Comparison of ENCODE assay signal across 10 mouse cellular contexts in genomic region chr12:76493462-76493861, GRCm38 (mm10). TPM values are rescaled to one million over a fixed set of nuclear protein-coding genes. Genes with fewer than 3 reads are reported as not detected.
DNase-seq lines count a peak whose midpoint lies in the region; ATAC-seq and TF ChIP-seq lines count a peak whose summit lies in the region.
"Had no signal": no experiment of that assay in that cellular context is flagged by ENCODE, and none has a peak within 500 bp of the region (broad histone marks: within the 10 kb centered on the region; RNA-seq: fewer than 3 reads in every experiment).

No protein-coding gene starts in this region.

- H3K9me3 ChIP-seq in lung, embryonic 14.5 days (ENCODE audit: low read depth, low read length) = no peaks in the 10 kb centered on the region
- H3K9me3 ChIP-seq in stomach, embryonic 16.5 days (replicated peaks; ENCODE audit: control insufficient read depth, low read length) = no peaks in the 10 kb centered on the region
- H3K9me3 ChIP-seq in forebrain, embryonic 11.5 days (ENCODE audit: control insufficient read depth, low read length) = no peaks in the 10 kb centered on the region

- H3K4me2 ChIP-seq in lung, embryonic 14.5 days = no peak overlapping the region
- no peak overlapping the region for H3K4me2 ChIP-seq in stomach, embryonic 16.5 days (ENCODE audit: low read depth, low read length)
- H3K4me2 ChIP-seq in forebrain, embryonic 11.5 days (ENCODE audit: low read depth, low read length, severe bottlenecking) = no peak overlapping the region
- H3K4me2 ChIP-seq: midbrain, embryonic 11.5 days had no signal

- WGBS in lung, embryonic 14.5 days = 33% methylated on average over 5 of the region's 5 CpGs
- 19% methylated on average over 5 of the region's 5 CpGs for WGBS in lung, adult 2 months
- WGBS in stomach, embryonic 16.5 days = 28% methylated on average over 5 of the region's 5 CpGs
- 68% methylated on average over 5 of the region's 5 CpGs for WGBS in forebrain, embryonic 11.5 days

- no peak for TF ChIP-seq POLR2A in lung, adult 2 months (IDR thresholded peaks at IDR 0.05; ENCODE audit: borderline replicate concordance, extremely low read depth, low read depth, low read length)

- no peaks in the 10 kb centered on the region for H3K4me1 ChIP-seq in lung, embryonic 14.5 days (ENCODE audit: insufficient read depth)
- no peaks in the 10 kb centered on the region for H3K4me1 ChIP-seq in lung, adult 2 months (ENCODE audit: control insufficient read depth, insufficient read depth, low read length)
- no peaks in the 10 kb centered on the region for H3K4me1 ChIP-seq in stomach, embryonic 16.5 days (ENCODE audit: control insufficient read depth, insufficient read depth, low read length)
- no peaks in the 10 kb centered on the region; the same call in 1 of the 2 replicates for H3K4me1 ChIP-seq in forebrain, embryonic 11.5 days (replicated peaks; ENCODE audit: control insufficient read depth, insufficient read depth, low read length)

- H3K9ac ChIP-seq in lung, embryonic 14.5 days = no peak overlapping the region
- no peak overlapping the region for H3K9ac ChIP-seq in stomach, embryonic 16.5 days (ENCODE audit: low read length)
- no peak overlapping the region for H3K9ac ChIP-seq in forebrain, embryonic 11.5 days (ENCODE audit: low read length)

- ATAC-seq in lung, embryonic 14.5 days (ENCODE audit: insufficient read depth) = no peak
- peak; percentile 78; the same call in 1 of the 2 replicates for ATAC-seq in stomach, embryonic 16.5 days (ENCODE audit: insufficient read depth, low FRiP score)
- no peak for ATAC-seq in forebrain, embryonic 11.5 days (replicated peaks; ENCODE audit: low FRiP score)

- peak; percentile 32 for DNase-seq in adrenal gland, postnatal 14 days
- no peak for DNase-seq in adrenal gland, adult 18-20 months (ENCODE audit: low spot score in 2 of 2)
- DNase-seq in lung, embryonic 14.5 days = peak; percentile 56
- DNase-seq in lung, adult 2 months = no peak
- DNase-seq in heart, postnatal 25 days (ENCODE audit: low spot score) = peak; percentile 69
- no peak for DNase-seq in forebrain, embryonic 11.5 days (ENCODE audit: low spot score)
- DNase-seq in spleen, postnatal 36 days (ENCODE audit: low spot score in 2 of 2) = no peak
- DNase-seq: B cell, adult 2 months had no signal

- no peak overlapping the region for H3K4me3 ChIP-seq in lung, embryonic 14.5 days (ENCODE audit: low read depth, low read length)
- H3K4me3 ChIP-seq in lung, adult 2 months (replicated peaks; ENCODE audit: extremely low read depth, low read depth, low read length) = no peak overlapping the region
- H3K4me3 ChIP-seq in stomach, embryonic 16.5 days (replicated peaks; ENCODE audit: low read length) = no peak overlapping the region
- no peak overlapping the region for H3K4me3 ChIP-seq in forebrain, embryonic 11.5 days (ENCODE audit: low read depth, low read length)

- H3K27me3 ChIP-seq in lung, embryonic 14.5 days (ENCODE audit: insufficient read depth, low read length) = no peaks in the 10 kb centered on the region
- H3K27me3 ChIP-seq in stomach, embryonic 16.5 days (ENCODE audit: control insufficient read depth, insufficient read depth, low read length) = no peaks in the 10 kb centered on the region
- no peaks in the 10 kb centered on the region for H3K27me3 ChIP-seq in forebrain, embryonic 11.5 days (ENCODE audit: control insufficient read depth, insufficient read depth, low read length)

- TF ChIP-seq CTCF in lung, embryonic 14.5 days (IDR thresholded peaks at IDR 0.05; ENCODE audit: low read depth) = no peak
- no peak for TF ChIP-seq CTCF in lung, adult 2 months (IDR thresholded peaks at IDR 0.05; ENCODE audit: insufficient read depth, low read length)

- no peak overlapping the region for H3K27ac ChIP-seq in lung, embryonic 14.5 days (ENCODE audit: low read depth)
- H3K27ac ChIP-seq in stomach, embryonic 16.5 days (ENCODE audit: low read length) = peak overlapping the region; percentile 8; the same call in 1 of the 2 replicates
- H3K27ac ChIP-seq in forebrain, embryonic 11.5 days (ENCODE audit: low read depth, low read length) = no peak overlapping the region

- H3K36me3 ChIP-seq in lung, embryonic 14.5 days (ENCODE audit: insufficient read depth) = no peaks in the 10 kb centered on the region
- H3K36me3 ChIP-seq in stomach, embryonic 16.5 days (ENCODE audit: control insufficient read depth, insufficient read depth, low read length) = no peaks in the 10 kb centered on the region
- no peaks in the 10 kb centered on the region for H3K36me3 ChIP-seq in forebrain, embryonic 11.5 days (ENCODE audit: control insufficient read depth, insufficient read depth, low read length)

- intact Hi-C loops in heart, postnatal 25 days (cut with DNase I) = loop anchor here (10.0 kb wide), 2 partner anchors 231 to 311 kb away; no protein-coding TSS in a partner anchor

RNA-seq across cellular contexts. Expression of gene Plekhg3, which starts 37.2 kb away (rescaled TPM):
- 16.7 and 19.4 TPM in 2 replicates for total RNA-seq in adrenal gland, postnatal 14 days (2021)
- total RNA-seq in adrenal gland, adult 18-20 months (2021) = 10 to 100 TPM in 1 of 2 experiments, 1 to 10 TPM in 1; 8.6 to 11.9 TPM
- 9.0 and 9.7 TPM in 2 replicates for polyA plus RNA-seq in lung, embryonic 14.5 days (2014; fragmentation: Nextera tagmentation; extraction: Ambion mirVana)
- 19.5 and 20.4 TPM in 2 replicates for polyA plus RNA-seq in lung, adult 2 months (2012; rRNA removed)
- total RNA-seq in heart, postnatal 25 days (2021) = 10 to 100 TPM; 13.5 to 16.6 TPM
- polyA plus RNA-seq in stomach, embryonic 16.5 days (2015; fragmentation: Nextera tagmentation; extraction: Ambion mirVana) = 10.2 and 11.6 TPM in 2 replicates
- 1.0 and 1.3 TPM in 2 replicates for polyA plus RNA-seq in forebrain, embryonic 11.5 days (2014; fragmentation: Nextera tagmentation; extraction: Ambion mirVana)

Comparison
In these comparisons a context has a peak if more than half of its experiments do, and no peak if none do; other contexts are left out.
1. DNase-seq: peak in adrenal gland, postnatal 14 days (single experiment), lung, embryonic 14.5 days (single experiment) and heart, postnatal 25 days (single experiment); none in adrenal gland, adult 18-20 months (0 of 2), lung, adult 2 months (single experiment), forebrain, embryonic 11.5 days (single experiment) and spleen, postnatal 36 days (0 of 2).